Mouse (Mus musculus) thymus, postnatal 10 days (tissue): ENCODE results near the gene Pprc1.

Source experiments
- DNase-seq, 2 experiments: peaks; one replicate each; pipeline ENCODE4 v3.0.0; 2021; ENCODE audit warnings: low spot score in 2 of 2

Pprc1 gene

GRCm38 (mm10) chr19:46056388-46056946, 11.8 kb downstream of the Pprc1 start:
- DNase-seq: peak; percentile 87 to 88

- DNase-seq: peak; percentile 60 to 63
Observed at GRCm38 (mm10) chr19:46056947-46057607, 12.4 kb downstream of the Pprc1 start.

- no peak for DNase-seq
Observed at GRCm38 (mm10) chr19:46058466-46058865, 13.8 kb downstream of the Pprc1 start.

GRCm38 (mm10) chr19:46060845-46061244, 16.2 kb downstream of the Pprc1 start:
- no peak for DNase-seq

GRCm38 (mm10) chr19:46068054-46068453, 23.4 kb downstream of the Pprc1 start:
- no peak for DNase-seq

- DNase-seq: no peak
Observed at GRCm38 (mm10) chr19:46073285-46073684, 28.6 kb downstream of the Pprc1 start.

- DNase-seq: no peak
Observed at GRCm38 (mm10) chr19:46074266-46074665, 29.6 kb downstream of the Pprc1 start.

GRCm38 (mm10) chr19:46075616-46076607, 31.2 kb downstream of the Pprc1 start, which contains the start of gene Nolc1:
Gene Nolc1 (plus strand): TSS chr19:46075863.
- DNase-seq: peak; percentile 99

- no peak for DNase-seq
Observed at GRCm38 (mm10) chr19:46078535-46078934, 33.8 kb downstream of the Pprc1 start.

GRCm38 (mm10) chr19:46085185-46085584, 40.5 kb downstream of the Pprc1 start:
- DNase-seq: no peak

GRCm38 (mm10) chr19:46086337-46086736, 41.7 kb downstream of the Pprc1 start:
- peak in 1 of 2 experiments; percentile 47 for DNase-seq

GRCm38 (mm10) chr19:46087871-46088270, 43.2 kb downstream of the Pprc1 start:
- DNase-seq: no peak

- no peak for DNase-seq
Observed at GRCm38 (mm10) chr19:46091641-46092040, 47.0 kb downstream of the Pprc1 start.

GRCm38 (mm10) chr19:46094144-46094543, 49.5 kb downstream of the Pprc1 start:
- no peak for DNase-seq

- no peak for DNase-seq
Observed at GRCm38 (mm10) chr19:46095291-46095690, 50.6 kb downstream of the Pprc1 start.

- DNase-seq: no peak
Observed at GRCm38 (mm10) chr19:46096396-46096795, 51.7 kb downstream of the Pprc1 start.

GRCm38 (mm10) chr19:46099561-46099960, 54.9 kb downstream of the Pprc1 start:
- DNase-seq: no peak

- no peak for DNase-seq
Observed at GRCm38 (mm10) chr19:46103437-46104186, 58.9 kb downstream of the Pprc1 start.

- DNase-seq: no peak
Observed at GRCm38 (mm10) chr19:46104187-46104557, 59.5 kb downstream of the Pprc1 start.

GRCm38 (mm10) chr19:46110214-46110613, 65.5 kb downstream of the Pprc1 start:
- no peak for DNase-seq

GRCm38 (mm10) chr19:46110781-46111180, 66.1 kb downstream of the Pprc1 start:
- DNase-seq: no peak

GRCm38 (mm10) chr19:46114617-46115016, 69.9 kb downstream of the Pprc1 start:
- DNase-seq: no peak
